Comparison of ENCODE assay signal across 16 mouse cellular contexts in the genomic region with DNA sequence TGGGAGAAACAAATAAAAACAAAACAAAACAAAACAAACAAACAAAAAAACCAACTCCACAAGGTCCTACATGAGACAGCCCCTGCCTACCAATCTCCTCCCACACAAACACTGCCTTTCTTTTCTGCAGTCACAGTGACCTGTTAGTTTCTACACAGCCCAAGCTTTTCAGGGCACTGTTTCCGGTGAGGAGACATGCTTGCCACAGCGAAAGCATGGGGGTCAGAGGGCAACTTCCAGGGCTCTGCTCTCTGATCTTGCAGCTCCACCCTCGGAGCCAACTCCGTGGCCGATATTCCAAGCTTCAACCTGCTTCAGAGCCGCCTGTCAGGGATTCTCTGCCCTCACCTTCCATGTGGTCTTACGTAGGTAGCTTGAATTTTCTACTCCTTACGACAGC. TPM values are rescaled to one million over a fixed set of nuclear protein-coding genes. Genes with fewer than 3 reads are reported as not detected.
DNase-seq lines count a peak whose midpoint lies in the region; ATAC-seq and TF ChIP-seq lines count a peak whose summit lies in the region.
"Had no signal": no experiment of that assay in that cellular context is flagged by ENCODE, and none has a peak within 500 bp of the region (broad histone marks: within the 10 kb centered on the region; RNA-seq: fewer than 3 reads in every experiment).

No protein-coding gene starts in this region.

- no peaks in the 10 kb centered on the region for H3K36me3 ChIP-seq in liver, postnatal 0 days (replicated peaks; ENCODE audit: insufficient read depth, low read length)
- H3K36me3 ChIP-seq: forebrain, embryonic 12.5 days; limb, embryonic 15.5 days had no signal

- no peak overlapping the region for H3K4me3 ChIP-seq in liver, postnatal 0 days (ENCODE audit: low read depth, low read length)
- H3K4me3 ChIP-seq: forebrain, embryonic 12.5 days; limb, embryonic 15.5 days had no signal

- no peak overlapping the region; the same call in 1 of the 2 replicates for H3K9ac ChIP-seq in liver, postnatal 0 days (replicated peaks)
- H3K9ac ChIP-seq: forebrain, embryonic 12.5 days; limb, embryonic 15.5 days had no signal

- peaks cover 10% of the 10 kb centered on the region for H3K4me1 ChIP-seq in liver, postnatal 0 days (ENCODE audit: insufficient read depth)
- H3K4me1 ChIP-seq: forebrain, embryonic 12.5 days; limb, embryonic 15.5 days had no signal

- no peak for TF ChIP-seq CTCF in liver, postnatal 0 days (IDR thresholded peaks at IDR 0.05; ENCODE audit: low read depth)

- H3K27ac ChIP-seq in liver, postnatal 0 days (ENCODE audit: low read depth), result peak overlapping the region; percentile 56
- H3K27ac ChIP-seq: forebrain, embryonic 12.5 days; limb, embryonic 15.5 days had no signal

- no peaks in the 10 kb centered on the region for H3K27me3 ChIP-seq in liver, postnatal 0 days (ENCODE audit: insufficient read depth, low read length)
- H3K27me3 ChIP-seq: forebrain, embryonic 12.5 days; limb, embryonic 15.5 days had no signal

- WGBS in liver, postnatal 0 days (ENCODE audit: insufficient replicate concordance), result 47% methylated on average over 8 of the region's 8 CpGs

- peak overlapping the region; percentile 51 for H3K4me2 ChIP-seq in liver, postnatal 0 days (ENCODE audit: low read depth, low read length)
- H3K4me2 ChIP-seq: forebrain, embryonic 12.5 days; limb, embryonic 15.5 days; midbrain, embryonic 11.5 days had no signal

- H3K9me3 ChIP-seq in liver, postnatal 0 days (ENCODE audit: low read length), result no peaks in the 10 kb centered on the region
- H3K9me3 ChIP-seq: forebrain, embryonic 12.5 days; limb, embryonic 15.5 days had no signal

- no peak for TF ChIP-seq EP300 in liver, postnatal 0 days (IDR thresholded peaks at IDR 0.05; ENCODE audit: low read depth)

- DNase-seq in kidney, postnatal 36 days, result peak; percentile 37 to 56
- DNase-seq in kidney, adult 11 months, result no peak
- peak; percentile 44 for DNase-seq in embryo, embryonic 9.5 days (ENCODE audit: extremely low spot score)
- DNase-seq in liver, result peak; percentile 45
- DNase-seq in liver, postnatal 0 days, result peak; percentile 52
- no peak for DNase-seq in layer of hippocampus, postnatal 36 days
- no peak for DNase-seq in thymus, postnatal 0 days (ENCODE audit: low spot score)
- DNase-seq: cerebellum, adult 11-12 months; gastrocnemius, postnatal 25 days; heart, postnatal 10 days; lung, postnatal 36 days; right cerebral cortex, postnatal 25 days; thymus, postnatal 36 days had no signal

- ATAC-seq in liver, postnatal 0 days, result peak; percentile 82

RNA-seq across cellular contexts. Expression of gene Sox5, which starts 22.6 kb away (rescaled TPM):
- polyA plus RNA-seq in liver, postnatal 0 days (2015; fragmentation: Nextera tagmentation; extraction: Ambion mirVana), result 5.0 and 7.5 TPM in 2 replicates
- 10 to 100 TPM; 28.7 to 41.6 TPM for total RNA-seq in layer of hippocampus, postnatal 36 days (2021)
- polyA plus RNA-seq in thymus, postnatal 0 days (2015; fragmentation: Nextera tagmentation; extraction: Ambion mirVana), result 1.2 TPM in 2 replicates

Comparison
In these comparisons a context has a peak if more than half of its experiments do, and no peak if none do; other contexts are left out.
1. DNase-seq: peak in kidney, postnatal 36 days (2 of 2), embryo, embryonic 9.5 days (single experiment), liver (single experiment) and liver, postnatal 0 days (single experiment); none in kidney, adult 11 months (single experiment), layer of hippocampus, postnatal 36 days (0 of 2) and thymus, postnatal 0 days (single experiment).